Mouse (Mus musculus) midbrain, embryonic 14.5 days (tissue): ENCODE data around the gene Hibadh. TPM values are rescaled to one million over a fixed set of nuclear protein-coding genes. Genes with fewer than 3 reads are reported as not detected.

Source experiments
- ATAC-seq: fragments of 200-750 bp; cut with Nextera tagmentation; 2 replicates; pipeline ENCODE4 v1.8.0; 2017; ENCODE audit warnings: moderate number of reproducible peaks, moderate library complexity; ENCODE audit not compliant: low FRiP score, low TSS enrichment
- DNase-seq: peaks from one replicate; pipeline ENCODE4 v3.0.0-alpha.2; 2015
- H3K27ac ChIP-seq: fragments of 300-500 bp; sonication (generic); replicated peaks from 2 replicates; pipeline ENCODE4 v1.5.1; 2014; ENCODE audit warnings: mild to moderate bottlenecking, low read depth, low read length, moderate library complexity
- H3K27me3 ChIP-seq: fragments of 300-500 bp; sonication (generic); 2 replicates; pipeline ENCODE4 v1.6.1; 2014; ENCODE audit warnings: low read length, control low read depth, mixed read lengths; ENCODE audit not compliant: control insufficient read depth, insufficient read depth
- H3K36me3 ChIP-seq: fragments of 300-500 bp; sonication (generic); 2 replicates; pipeline ENCODE4 v1.6.1; 2014; ENCODE audit warnings: low read length, control low read depth; ENCODE audit not compliant: control insufficient read depth, insufficient read depth
- H3K4me1 ChIP-seq: fragments of 300-500 bp; sonication (generic); 2 replicates; pipeline ENCODE4 v1.6.1; 2014; ENCODE audit warnings: mild to moderate bottlenecking, antibody characterized with exemption, low read length, control low read depth; ENCODE audit not compliant: control insufficient read depth, insufficient read depth
- H3K4me2 ChIP-seq: fragments of 300-500 bp; sonication (generic); 2 replicates; pipeline ENCODE4 v1.6.1; 2014; ENCODE audit warnings: mild to moderate bottlenecking, low read length, moderate library complexity
- H3K4me3 ChIP-seq: fragments of 300-500 bp; sonication (generic); replicated peaks from 2 replicates; pipeline ENCODE4 v1.5.1; 2014; ENCODE audit warnings: low read depth, low read length
- H3K9ac ChIP-seq: fragments of 300-500 bp; sonication (generic); replicated peaks from 2 replicates; pipeline ENCODE4 v1.6.1; 2014; ENCODE audit warnings: mild to moderate bottlenecking, low read length, moderate library complexity
- H3K9me3 ChIP-seq: fragments of 300-500 bp; sonication (generic); 2 replicates; pipeline ENCODE4 v1.6.1; 2016; ENCODE audit warnings: low read length, control low read depth, mixed read lengths; ENCODE audit not compliant: control insufficient read depth
- WGBS: fragments of 180-500 bp; shearing (Covaris S2); extraction: QIAGEN DNeasy Blood & Tissue Kit; methylation state at CpG from one replicate; pipeline ENCODE4 v1.1.7; 2014; 5-methylcytosine and 5-hydroxymethylcytosine counted together
- polyA plus RNA-seq: library from polyadenylated mRNA; unstranded; fragments of >200 nt; fragmentation: Nextera tagmentation; extraction: Ambion mirVana; gene quantifications from 2 replicates; pipeline ENCODE4 v1.2.1, GENCODE M21; 2014

Gene Hibadh
- polyA plus RNA-seq, 1 experiment from 2014 or later, result 40.8 TPM

DNA sequence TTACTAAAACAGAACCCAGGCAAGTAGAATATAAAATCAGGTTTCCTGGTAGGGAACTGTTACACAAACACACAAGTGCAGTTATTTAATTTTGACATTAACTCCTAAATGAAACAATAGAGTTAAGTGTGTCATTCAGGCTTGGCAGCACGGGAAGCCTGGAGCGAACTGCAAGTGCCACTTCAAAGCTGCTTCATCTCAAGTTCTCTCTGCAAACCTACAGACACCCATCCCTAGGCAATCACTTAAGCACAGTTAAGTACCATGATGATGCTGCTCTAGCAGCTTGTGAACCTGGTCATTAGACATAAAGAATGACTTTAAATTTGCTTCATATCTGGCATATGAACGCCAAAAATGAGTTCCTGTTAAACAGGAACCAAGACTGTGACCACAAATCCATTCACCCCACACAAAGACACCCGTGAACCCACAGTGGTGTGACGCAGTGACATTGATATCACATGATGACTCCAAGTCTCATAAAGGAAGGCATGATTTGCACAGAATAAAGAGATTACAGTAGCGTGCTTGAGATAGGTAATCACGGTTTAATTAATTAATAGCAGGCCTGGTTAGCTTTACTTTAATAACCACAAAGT lies 33.3 kb downstream of the Hibadh start:
- no peaks in the 10 kb centered on the region for H3K4me1 ChIP-seq

DNA sequence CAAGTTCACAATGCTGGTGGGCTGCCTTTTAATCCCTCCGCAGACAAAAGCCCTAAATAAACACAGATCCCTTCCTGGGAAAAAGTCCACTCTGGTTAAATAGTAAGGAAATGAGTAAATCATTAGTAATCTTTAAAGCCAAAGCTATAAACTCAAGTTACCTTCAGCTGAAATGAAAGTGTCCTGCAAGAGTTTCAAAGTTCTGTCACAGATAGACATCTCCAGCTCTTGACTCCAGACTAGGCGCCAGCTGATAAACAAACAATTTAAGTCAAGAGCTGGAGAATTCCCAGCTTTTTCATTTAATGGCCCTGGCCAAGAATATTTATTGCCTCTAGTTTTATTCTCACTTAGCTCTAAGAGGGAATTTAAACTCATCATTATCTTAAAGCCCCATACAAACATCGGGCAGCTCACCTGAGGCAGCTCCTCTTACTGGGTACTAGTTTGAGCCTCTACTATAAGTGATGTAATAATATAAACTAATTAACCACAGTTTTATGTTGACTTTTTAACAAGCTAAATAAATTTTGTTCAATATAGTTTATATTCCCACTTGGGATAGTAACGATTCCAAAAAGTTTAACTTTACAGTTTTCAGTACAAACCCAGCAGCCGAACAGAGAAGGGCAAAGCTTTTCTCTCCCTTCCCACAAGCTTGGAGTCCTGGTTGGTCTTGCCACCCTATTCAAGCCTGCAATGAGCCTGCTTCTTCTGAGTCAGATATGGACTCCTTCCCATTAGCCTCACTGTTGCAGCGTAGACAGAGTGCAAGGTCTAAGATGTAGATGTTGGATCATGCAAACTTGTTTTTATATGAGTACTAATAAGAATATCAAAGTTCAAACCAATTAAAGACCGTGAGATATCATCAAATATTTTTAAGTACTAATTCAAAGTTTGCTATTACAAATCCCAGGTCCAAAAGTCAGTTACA lies 38.2 kb downstream of the Hibadh start:
- Histone ChIP-seq H3K4me3 (no peak overlapping the region), H3K27ac (no peak overlapping the region), H3K9me3 (no peaks in the 10 kb centered on the region), H3K9ac (no peak overlapping the region), H3K36me3 (no peaks in the 10 kb centered on the region), H3K4me2 (no peak overlapping the region), H3K4me1 (no peaks in the 10 kb centered on the region), H3K27me3 (no peaks in the 10 kb centered on the region)
- no peak for ATAC-seq
- no peak for DNase-seq
- 94% methylated on average over 7 of the region's 7 CpGs for WGBS

More for the DNA sequence above, 33.3 kb downstream of the Hibadh start:
- H3K36me3 ChIP-seq, result 0 out of 2 replicates have a peak, but pooled peaks cover 2% of the 10 kb centered on the region
- H3K27ac ChIP-seq, result no peak overlapping the region
- H3K4me2 ChIP-seq, result no peak overlapping the region
- H3K9me3 ChIP-seq, result no peaks in the 10 kb centered on the region
- ATAC-seq, result no peak
- H3K27me3 ChIP-seq, result no peaks in the 10 kb centered on the region
- H3K4me3 ChIP-seq, result no peak overlapping the region
- no peak overlapping the region for H3K9ac ChIP-seq
- DNase-seq, result no peak
- WGBS, result 87% methylated on average over 7 of the region's 7 CpGs

DNA sequence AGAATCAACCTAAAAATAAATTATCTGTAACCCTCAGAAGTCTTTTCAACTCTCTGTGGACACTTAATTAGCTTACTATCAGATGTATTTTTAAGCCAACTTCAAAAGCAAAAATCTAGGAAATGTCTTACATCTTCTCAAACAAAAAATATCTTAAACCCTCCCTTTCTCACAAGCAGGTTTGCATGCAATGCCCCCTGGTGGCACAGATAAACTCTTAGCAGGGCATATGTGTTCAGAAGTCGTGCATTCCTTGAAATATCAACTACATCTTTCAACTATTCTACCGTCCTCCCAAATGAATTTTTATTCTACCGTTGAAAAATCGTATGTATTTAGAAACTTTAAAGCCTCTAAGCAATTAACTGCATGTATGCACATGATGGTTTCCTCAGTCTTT lies 39.1 kb downstream of the Hibadh start:
- DNase-seq (peak; percentile 84), ATAC-seq (no peak)
- H3K4me1 ChIP-seq, result no peaks in the 10 kb centered on the region
- H3K27me3 ChIP-seq, result no peaks in the 10 kb centered on the region
- no peak overlapping the region for H3K9ac ChIP-seq
- WGBS, result 66% methylated on average over 4 of the region's 4 CpGs
- H3K4me3 ChIP-seq, result no peak overlapping the region
- H3K9me3 ChIP-seq, result no peaks in the 10 kb centered on the region
- no peak overlapping the region for H3K27ac ChIP-seq
- H3K4me2 ChIP-seq, result no peak overlapping the region
- H3K36me3 ChIP-seq, result no peaks in the 10 kb centered on the region

DNA sequence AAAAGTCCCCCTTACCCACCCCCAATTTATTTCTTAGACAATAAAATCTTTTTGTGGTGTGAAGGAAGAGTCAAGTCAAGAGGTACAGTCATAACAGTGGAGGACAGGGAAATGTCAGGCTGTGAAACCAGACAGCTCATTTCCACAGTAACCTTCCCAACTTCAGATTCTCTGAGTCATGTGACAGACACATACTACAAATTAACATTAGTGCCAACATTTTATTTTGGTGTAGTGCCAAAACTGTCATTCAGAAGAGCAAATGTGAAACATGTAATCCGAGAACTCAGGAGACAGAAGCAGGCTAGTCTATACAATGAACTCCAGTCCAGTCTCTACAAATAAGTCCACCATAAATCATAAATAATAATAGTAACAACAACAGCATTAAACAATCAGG lies 45.4 kb downstream of the Hibadh start:
- no peak overlapping the region for H3K4me2 ChIP-seq
- DNase-seq (no peak), ATAC-seq (no peak)
- no peaks in the 10 kb centered on the region for H3K9me3 ChIP-seq
- 88% methylated on average over 1 of the region's 1 CpGs for WGBS
- H3K4me3 ChIP-seq, result no peak overlapping the region
- no peak overlapping the region for H3K9ac ChIP-seq
- no peaks in the 10 kb centered on the region for H3K4me1 ChIP-seq
- no peak overlapping the region for H3K27ac ChIP-seq
- no peaks in the 10 kb centered on the region for H3K27me3 ChIP-seq
- no peaks in the 10 kb centered on the region for H3K36me3 ChIP-seq

DNA sequence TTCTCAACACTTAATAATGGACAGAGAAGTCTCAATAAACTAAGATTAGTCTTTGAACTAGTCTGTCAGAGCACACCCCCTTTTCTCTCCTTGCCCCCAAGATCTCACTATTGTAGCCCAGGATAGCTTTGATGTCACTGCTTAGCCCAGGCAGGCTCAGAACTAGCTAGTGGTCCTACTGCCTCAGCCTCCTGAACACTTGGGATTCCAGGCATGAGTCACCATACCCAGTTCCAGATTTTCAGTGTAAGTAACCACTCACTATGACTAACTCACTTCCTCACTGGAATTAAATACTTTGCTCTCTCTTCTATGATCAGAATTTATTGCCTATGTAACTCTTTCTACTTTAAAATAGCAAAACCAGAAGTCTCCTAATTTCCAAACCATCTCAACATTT lies 53.6 kb downstream of the Hibadh start:
- Histone ChIP-seq H3K4me1 (peaks cover 8% of the 10 kb centered on the region), H3K4me2 (no peak overlapping the region), H3K9me3 (no peaks in the 10 kb centered on the region), H3K27me3 (no peaks in the 10 kb centered on the region), H3K36me3 (peaks cover 4% of the 10 kb centered on the region; the same call in 1 of the 2 replicates), H3K4me3 (no peak overlapping the region), H3K27ac (no peak overlapping the region), H3K9ac (no peak overlapping the region)
- DNase-seq, result no peak
- no peak for ATAC-seq

DNA sequence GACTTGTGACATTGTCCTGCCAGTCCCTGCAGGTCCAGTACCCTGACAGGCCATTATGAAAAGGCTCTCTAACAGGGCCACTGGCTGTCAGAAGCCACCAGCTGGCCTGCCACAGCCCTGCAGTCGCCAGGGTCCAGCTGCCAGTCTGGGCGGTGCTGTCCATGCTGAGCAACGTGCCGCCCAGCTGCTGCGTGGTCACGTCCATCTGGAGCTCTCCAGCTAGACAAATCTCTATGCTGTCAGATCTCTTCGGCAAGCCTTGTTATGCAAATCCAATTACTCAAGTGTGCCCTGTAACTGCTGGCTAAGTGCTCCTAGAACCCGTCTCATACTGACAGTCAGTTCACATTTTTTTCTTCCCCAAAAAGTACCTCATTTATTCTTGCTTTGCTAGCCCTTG lies 55.8 kb downstream of the Hibadh start:
- Histone ChIP-seq H3K36me3 (peaks cover 4% of the 10 kb centered on the region; the same call in 1 of the 2 replicates), H3K4me3 (no peak overlapping the region), H3K4me1 (peaks cover 8% of the 10 kb centered on the region), H3K27ac (peak overlapping the region; percentile 41; the same call in 1 of the 2 replicates), H3K9me3 (no peaks in the 10 kb centered on the region), H3K9ac (no peak overlapping the region), H3K27me3 (no peaks in the 10 kb centered on the region), H3K4me2 (no peak overlapping the region; the same call in 1 of the 2 replicates)
- ATAC-seq (peak; percentile 77; the same call in 1 of the 2 replicates), DNase-seq (peak; percentile 70)
- WGBS, result under 1% methylated on average over 8 of the region's 8 CpGs

DNA sequence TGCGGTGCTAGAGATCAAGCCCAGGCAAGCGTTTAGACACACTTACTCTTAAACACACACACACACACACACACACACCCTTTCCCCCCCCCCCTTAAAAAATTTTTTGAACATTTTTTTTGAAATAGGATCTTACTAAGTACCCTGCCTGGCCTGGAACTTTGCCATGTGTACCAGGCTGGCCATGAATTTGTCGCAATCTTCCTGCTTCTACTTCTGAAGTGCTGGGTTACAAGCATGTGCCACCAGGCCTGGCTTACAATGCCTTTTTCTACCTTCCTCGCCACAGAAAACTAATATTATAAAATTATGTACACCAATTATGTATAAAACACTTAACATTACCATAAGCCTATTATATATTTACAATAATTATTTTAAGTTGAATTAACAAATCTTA lies 59.1 kb downstream of the Hibadh start:
- ATAC-seq (no peak), DNase-seq (no peak)
- Histone ChIP-seq H3K9ac (no peak overlapping the region), H3K9me3 (no peaks in the 10 kb centered on the region), H3K4me1 (peaks cover 11% of the 10 kb centered on the region), H3K36me3 (no peaks in the 10 kb centered on the region), H3K4me2 (no peak overlapping the region), H3K27me3 (no peaks in the 10 kb centered on the region), H3K4me3 (no peak overlapping the region), H3K27ac (no peak overlapping the region)
- WGBS, result 95% methylated on average over 4 of the region's 4 CpGs

DNA sequence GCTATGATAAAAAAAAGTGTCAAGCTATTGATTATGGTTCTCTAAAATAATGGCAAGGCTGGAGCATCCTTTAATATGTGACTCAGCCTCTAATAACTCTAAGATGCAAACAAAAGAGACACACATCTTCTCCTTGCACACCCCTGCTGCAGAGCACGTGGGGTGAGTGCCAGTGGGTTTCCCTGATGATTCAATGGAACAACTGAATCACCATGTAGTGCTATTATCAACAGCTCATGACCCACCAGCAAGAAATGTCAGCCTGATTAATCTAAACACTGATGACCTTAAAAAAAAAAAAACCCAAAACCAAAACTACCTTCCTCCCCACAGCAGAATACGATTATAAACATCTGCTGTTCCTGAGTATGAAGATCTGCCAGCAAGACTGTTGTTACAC lies 61.9 kb downstream of the Hibadh start:
- no peak overlapping the region for H3K27ac ChIP-seq
- DNase-seq (no peak), ATAC-seq (no peak)
- peaks cover 3% of the 10 kb centered on the region; the same call in 1 of the 2 replicates for H3K4me1 ChIP-seq
- WGBS, result 60% methylated on average over 2 of the region's 2 CpGs
- no peaks in the 10 kb centered on the region for H3K36me3 ChIP-seq
- H3K9ac ChIP-seq, result no peak overlapping the region
- no peak overlapping the region for H3K4me3 ChIP-seq
- H3K4me2 ChIP-seq, result no peak overlapping the region
- H3K27me3 ChIP-seq, result no peaks in the 10 kb centered on the region
- H3K9me3 ChIP-seq, result no peaks in the 10 kb centered on the region
